Mouse (Mus musculus): Measurements from ENCODE around the gene Sipa1l1.

- TF ChIP-seq GATA1 (IDR thresholded peaks at IDR 0.05; ENCODE audit: low read length) (no peak), TAL1 (IDR thresholded peaks at IDR 0.05; ENCODE audit: low read length) (no peak)
Observed at GRCm38 (mm10) chr12:82332836-82333614, 163.9 kb downstream of the Sipa1l1 start.

Measured in erythroblast, embryonic 14.5 days (primary cell).